In the genomic region with DNA sequence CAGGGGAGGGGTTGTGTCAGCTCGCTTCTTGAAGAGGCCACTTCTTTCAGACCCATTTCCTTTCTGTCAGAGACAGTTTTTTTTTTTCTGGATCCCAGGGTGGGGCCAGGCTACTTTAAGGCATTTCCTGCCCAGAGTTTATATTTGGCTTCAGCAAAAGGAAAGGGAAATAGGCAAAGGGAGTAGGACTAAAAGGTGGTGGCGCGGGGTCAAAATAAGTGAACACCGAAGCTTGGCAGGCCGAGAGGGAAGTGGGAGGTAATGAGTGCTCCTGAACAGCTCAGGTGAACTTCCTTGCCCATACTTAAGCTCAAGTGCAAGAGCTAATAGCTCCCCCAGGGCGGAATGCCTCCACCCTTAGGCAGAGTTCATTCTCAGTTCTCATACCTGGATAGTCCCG, we compare ENCODE assay signal across 14 mouse cellular contexts. TPM values are rescaled to one million over a fixed set of nuclear protein-coding genes. Genes with fewer than 3 reads are reported as not detected.
DNase-seq lines count a peak whose midpoint lies in the region; ATAC-seq and TF ChIP-seq lines count a peak whose summit lies in the region.
"Had no signal": no experiment of that assay in that cellular context is flagged by ENCODE, and none has a peak within 500 bp of the region (broad histone marks: within the 10 kb centered on the region; RNA-seq: fewer than 3 reads in every experiment).

No protein-coding gene starts in this region.

- intact Hi-C loops in heart, postnatal 25 days (cut with DNase I) = no loop called here
- intact Hi-C loops in left cerebral cortex, postnatal 25 days (cut with DNase I) = no loop called here

- H3K9me3 ChIP-seq in lung, embryonic 15.5 days = no peaks in the 10 kb centered on the region
- H3K9me3 ChIP-seq in stomach, postnatal 0 days (ENCODE audit: control insufficient read depth, low read length) = no peaks in the 10 kb centered on the region
- H3K9me3 ChIP-seq in hindbrain, embryonic 14.5 days (ENCODE audit: control insufficient read depth, low read length) = no peaks in the 10 kb centered on the region
- H3K9me3 ChIP-seq: G1E; limb, embryonic 12.5 days had no signal

- H3K9ac ChIP-seq in lung, embryonic 15.5 days = no peak overlapping the region
- H3K9ac ChIP-seq in stomach, postnatal 0 days (ENCODE audit: low read length) = no peak overlapping the region
- H3K9ac ChIP-seq in hindbrain, embryonic 14.5 days = no peak overlapping the region
- H3K9ac ChIP-seq: limb, embryonic 12.5 days had no signal

- H3K4me3 ChIP-seq in lung, embryonic 15.5 days = no peak overlapping the region
- no peak overlapping the region for H3K4me3 ChIP-seq in stomach, postnatal 0 days (ENCODE audit: low read depth, low read length)
- H3K4me3 ChIP-seq in hindbrain, embryonic 14.5 days (replicated peaks; ENCODE audit: low read length) = no peak overlapping the region
- H3K4me3 ChIP-seq: limb, embryonic 12.5 days had no signal

- peak; percentile 70 for DNase-seq in heart, adult 8-10 months (ENCODE audit: low spot score)
- no peak for DNase-seq in heart, postnatal 25 days (ENCODE audit: low spot score)
- peak; percentile 61 for DNase-seq in kidney, adult 9 months
- DNase-seq in stomach, postnatal 0 days (ENCODE audit: low spot score) = no peak
- no peak for DNase-seq in hindbrain, embryonic 14.5 days (ENCODE audit: low spot score)
- no peak for DNase-seq in left cerebral cortex, postnatal 25 days (ENCODE audit: low spot score in 2 of 2)
- DNase-seq: cerebellum, adult 11-12 months had no signal

- no peak for TF ChIP-seq EP300 in stomach, postnatal 0 days (optimal IDR thresholded peaks at IDR 0.05)

- H3K27ac ChIP-seq in lung, embryonic 15.5 days = peak overlapping the region; percentile 37; the same call in 1 of the 2 replicates
- H3K27ac ChIP-seq in stomach, postnatal 0 days (replicated peaks) = no peak overlapping the region
- H3K27ac ChIP-seq in hindbrain, embryonic 14.5 days = no peak overlapping the region
- H3K27ac ChIP-seq: limb, embryonic 12.5 days had no signal

- 0 out of 2 replicates have a peak, but pooled peaks have one; percentile 12 for ATAC-seq in common myeloid progenitor, adult 5-6 weeks (replicated peaks; ENCODE audit: low read depth, poor library complexity, severe bottlenecking)
- ATAC-seq in lung, embryonic 15.5 days (ENCODE audit: borderline replicate concordance, extremely low read depth, low FRiP score, low TSS enrichment) = peak; percentile 47
- ATAC-seq in stomach, postnatal 0 days (ENCODE audit: low FRiP score, low TSS enrichment) = no peak
- no peak for ATAC-seq in hindbrain, embryonic 14.5 days (ENCODE audit: low FRiP score)
- ATAC-seq: activated CD4-positive, CD25-positive, alpha-beta regulatory T cell, adult 4 months; inflammation-experienced regulatory T-cells, adult 6 months had no signal

- no peak overlapping the region for H3K4me2 ChIP-seq in lung, embryonic 15.5 days
- H3K4me2 ChIP-seq in stomach, postnatal 0 days (replicated peaks; ENCODE audit: low read depth) = no peak overlapping the region
- no peak overlapping the region for H3K4me2 ChIP-seq in hindbrain, embryonic 14.5 days (replicated peaks)
- H3K4me2 ChIP-seq: limb, embryonic 12.5 days had no signal

- 44% methylated on average over 7 of the region's 7 CpGs for WGBS in lung, embryonic 15.5 days
- 69% methylated on average over 7 of the region's 7 CpGs for WGBS in stomach, postnatal 0 days
- 88% methylated on average over 7 of the region's 7 CpGs for WGBS in hindbrain, embryonic 14.5 days

- peaks cover 6% of the 10 kb centered on the region for H3K4me1 ChIP-seq in lung, embryonic 15.5 days
- no peaks in the 10 kb centered on the region for H3K4me1 ChIP-seq in stomach, postnatal 0 days (replicated peaks; ENCODE audit: control insufficient read depth, insufficient read depth)
- no peaks in the 10 kb centered on the region for H3K4me1 ChIP-seq in hindbrain, embryonic 14.5 days (replicated peaks; ENCODE audit: control insufficient read depth, insufficient read depth, low read length)
- H3K4me1 ChIP-seq: limb, embryonic 12.5 days had no signal

- H3K27me3 ChIP-seq in lung, embryonic 15.5 days = no peaks in the 10 kb centered on the region
- H3K27me3 ChIP-seq in stomach, postnatal 0 days (ENCODE audit: control insufficient read depth, insufficient read depth, low read length) = no peaks in the 10 kb centered on the region
- H3K27me3 ChIP-seq in hindbrain, embryonic 14.5 days (ENCODE audit: control insufficient read depth, insufficient read depth, low read length) = no peaks in the 10 kb centered on the region

- H3K36me3 ChIP-seq in lung, embryonic 15.5 days = no peaks in the 10 kb centered on the region
- no peaks in the 10 kb centered on the region for H3K36me3 ChIP-seq in stomach, postnatal 0 days (ENCODE audit: control insufficient read depth, insufficient read depth, low read length)
- H3K36me3 ChIP-seq in hindbrain, embryonic 14.5 days (replicated peaks; ENCODE audit: control insufficient read depth, insufficient read depth) = no peaks in the 10 kb centered on the region
- H3K36me3 ChIP-seq: limb, embryonic 12.5 days had no signal

- no peak for TF ChIP-seq CTCF in stomach, postnatal 0 days (IDR thresholded peaks at IDR 0.05; ENCODE audit: low read depth)

RNA-seq across cellular contexts. Expression of a gene that starts 49.2 kb away (rescaled TPM):
- 10 to 100 TPM; 26.1 to 28.2 (median 26.4) TPM for total RNA-seq in heart, adult 8-10 months (2022)
- 10 to 100 TPM; 31.5 to 37.0 TPM for total RNA-seq in heart, postnatal 25 days (2021)
- 3.6 and 4.0 TPM in 2 replicates for total RNA-seq in common myeloid progenitor, adult 5-6 weeks (2017)
- polyA plus RNA-seq in lung, embryonic 15.5 days (2015; fragmentation: Nextera tagmentation; extraction: Ambion mirVana) = 14.4 and 16.7 TPM in 2 replicates
- 3.1 and 3.2 TPM in 2 replicates for polyA plus RNA-seq in stomach, postnatal 0 days (2015; fragmentation: Nextera tagmentation; extraction: Ambion mirVana)
- polyA plus RNA-seq in hindbrain, embryonic 14.5 days (2014; fragmentation: Nextera tagmentation; extraction: Ambion mirVana) = 3.8 and 5.5 TPM in 2 replicates
- 10 to 100 TPM; 45.7 to 50.6 TPM for total RNA-seq in left cerebral cortex, postnatal 25 days (2021)
- polyA plus RNA-seq: C2C12 had no signal

Comparison
In these comparisons a context has a peak if more than half of its experiments do, and no peak if none do; other contexts are left out.
1. DNase-seq: peak in heart, adult 8-10 months (single experiment) and kidney, adult 9 months (single experiment); none in heart, postnatal 25 days (single experiment), stomach, postnatal 0 days (single experiment), hindbrain, embryonic 14.5 days (single experiment) and left cerebral cortex, postnatal 25 days (0 of 2).
2. ATAC-seq: peak in common myeloid progenitor, adult 5-6 weeks (single experiment) and lung, embryonic 15.5 days (single experiment); none in stomach, postnatal 0 days (single experiment) and hindbrain, embryonic 14.5 days (single experiment).